18 mouse cellular contexts compared by ENCODE assay signal in genomic region chr10:93614850-93615249, GRCm38 (mm10). TPM values are rescaled to one million over a fixed set of nuclear protein-coding genes. Genes with fewer than 3 reads are reported as not detected.
DNase-seq lines count a peak whose midpoint lies in the region; ATAC-seq lines count a peak whose summit lies in the region.
"Had no signal": no experiment of that assay in that cellular context is flagged by ENCODE, and none has a peak within 500 bp of the region (broad histone marks: within the 10 kb centered on the region; RNA-seq: fewer than 3 reads in every experiment).

No protein-coding gene starts in this region.

- peak; percentile 9 for DNase-seq in heart, adult 11 months
- no peak for DNase-seq in heart, postnatal 25 days (ENCODE audit: low spot score)
- peak; percentile 49 for DNase-seq in CD4-positive helper T cell, adult 2 months (ENCODE audit: low read depth, low spot score)
- DNase-seq in naive thymus-derived CD4-positive, alpha-beta T cell, adult 2 months (ENCODE audit: low read depth), result peak; percentile 60
- no peak for DNase-seq in gastrocnemius, postnatal 36 days
- no peak for DNase-seq in kidney, postnatal 4 days
- DNase-seq: adrenal gland, postnatal 10 days; cerebellum, adult 2 months; cerebellum, postnatal 36 days; gastrocnemius, postnatal 10 days; heart, postnatal 36 days; kidney, postnatal 36 days; lung, embryonic 14.5 days; right cerebral cortex, adult 18-20 months had no signal

- intact Hi-C loops in heart, postnatal 25 days (cut with DNase I), result loop anchor here (5.0 kb wide), 2 partner anchors 147 to 197 kb away; no protein-coding TSS in a partner anchor
- intact Hi-C loops in gastrocnemius, postnatal 36 days (cut with DNase I), result no loop called here

- ATAC-seq in common myeloid progenitor, adult 5-6 weeks (replicated peaks; ENCODE audit: low read depth, poor library complexity, severe bottlenecking), result peak; percentile 61
- ATAC-seq: forebrain, embryonic 13.5 days; intestine, postnatal 0 days; midbrain, embryonic 16.5 days had no signal

RNA-seq across cellular contexts. Expression of gene Snrpf, which starts 25.3 kb away (rescaled TPM):
- total RNA-seq in heart, postnatal 25 days (2021), result 10 to 100 TPM; 10.8 to 12.5 TPM
- total RNA-seq in common myeloid progenitor, adult 5-6 weeks (2017), result 192 and 266 TPM in 2 replicates
- 1 to 10 TPM; 6.4 to 7.0 TPM for total RNA-seq in gastrocnemius, postnatal 36 days (2021)

RNA-seq across cellular contexts. Expression of gene Ntn4, which starts 25.6 kb away (rescaled TPM):
- total RNA-seq in heart, postnatal 25 days (2021), result 10 to 100 TPM; 12.2 to 14.1 TPM
- 2.2 and 4.8 TPM in 2 replicates for total RNA-seq in common myeloid progenitor, adult 5-6 weeks (2017)
- 1 to 10 TPM; 6.7 to 7.4 TPM for total RNA-seq in gastrocnemius, postnatal 36 days (2021)

Comparison
In these comparisons a context has a peak if more than half of its experiments do, and no peak if none do; other contexts are left out.
1. DNase-seq: peak in heart, adult 11 months (single experiment), CD4-positive helper T cell, adult 2 months (single experiment) and naive thymus-derived CD4-positive, alpha-beta T cell, adult 2 months (single experiment); none in heart, postnatal 25 days (single experiment), gastrocnemius, postnatal 36 days (0 of 2) and kidney, postnatal 4 days (0 of 2).
2. RNA of gene Snrpf, which starts 25.3 kb away (total RNA-seq): 192 to 266 TPM in common myeloid progenitor, adult 5-6 weeks; 10.8 to 12.5 TPM in heart, postnatal 25 days and 6.4 to 7.0 TPM in gastrocnemius, postnatal 36 days; every median in the first group is over 10 times any median in the second.